Mouse (Mus musculus): ENCODE measurements around the gene Ap3m1.

DNA sequence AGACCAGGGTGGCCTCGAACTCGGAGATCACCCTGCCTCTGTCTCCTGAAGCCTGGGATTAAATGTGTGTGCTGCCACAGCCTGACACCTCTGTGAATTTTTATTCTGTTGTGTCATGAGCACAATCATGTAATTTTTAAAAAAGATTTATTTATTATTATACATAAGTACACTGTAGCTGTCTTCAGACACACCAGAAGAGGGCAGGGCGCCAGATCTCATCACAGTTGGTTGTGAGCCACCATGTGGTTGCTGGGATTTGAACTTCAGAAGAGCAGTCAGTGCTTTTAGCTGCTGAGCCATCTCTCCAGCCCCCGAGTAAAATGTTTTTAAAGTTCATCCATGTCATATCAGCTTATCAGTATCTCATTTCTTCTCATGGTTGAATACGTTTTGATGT is 33.4 kb upstream of the Ap3m1 start:
- TF ChIP-seq EP300 (IDR thresholded peaks at IDR 0.05; ENCODE audit: low read depth) (no peak), CTCF (IDR thresholded peaks at IDR 0.05; ENCODE audit: low read depth) (no peak)

All from liver, postnatal 0 days (tissue).